Mouse (Mus musculus): ENCODE results near the gene Mbtps1.
A peak's percentile ranks its signal among the peaks of the same experiment; 100 is the strongest.

Gene Mbtps1

DNA sequence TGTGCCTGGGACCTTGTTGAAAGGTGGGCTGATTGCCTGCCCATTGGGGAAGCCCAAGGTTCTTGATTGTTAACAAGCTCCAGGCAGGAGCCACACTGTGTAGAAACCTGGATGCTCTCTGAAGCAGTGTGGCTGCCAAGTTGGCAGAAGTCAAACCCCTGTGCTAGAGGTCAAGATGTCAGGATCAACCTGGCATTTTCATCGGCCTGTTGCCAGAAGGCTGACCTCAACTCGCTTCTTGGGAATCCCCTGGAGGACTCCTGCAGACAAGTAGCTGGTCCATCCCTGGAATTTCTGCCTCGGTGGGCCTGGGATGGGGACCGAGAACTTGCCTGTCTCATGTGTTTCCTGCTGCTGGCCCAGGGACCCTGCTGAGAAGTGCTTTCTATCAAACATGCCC is 56.4 kb downstream of the Mbtps1 start:
- DNase-seq (ENCODE audit: low spot score), result no peak

DNA sequence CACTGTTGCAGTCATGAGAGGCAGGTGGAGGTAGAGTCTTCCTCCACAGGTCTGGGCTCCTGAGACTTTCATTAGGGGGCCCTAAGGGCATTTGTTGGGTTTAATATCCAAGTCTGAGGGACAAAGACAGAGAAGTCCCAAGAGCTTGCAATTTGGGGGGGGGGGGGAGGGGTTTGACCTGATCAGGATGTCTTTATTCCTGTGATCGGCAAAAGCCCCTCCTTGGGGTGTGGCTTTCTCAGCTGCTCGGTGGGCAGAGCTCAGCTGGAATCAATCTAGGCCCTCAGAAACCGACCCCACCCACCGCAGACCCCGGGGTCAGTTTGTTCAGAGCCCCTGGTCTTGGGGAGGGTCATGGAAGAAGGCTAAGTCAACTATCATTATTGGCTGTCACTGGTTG is 56.9 kb downstream of the Mbtps1 start, which contains the start of gene Slc38a8:
Gene Slc38a8, minus strand, starts transcription at position 101 of the 400 bp plus-strand sequence.
- DNase-seq (ENCODE audit: low spot score), result no peak

DNA sequence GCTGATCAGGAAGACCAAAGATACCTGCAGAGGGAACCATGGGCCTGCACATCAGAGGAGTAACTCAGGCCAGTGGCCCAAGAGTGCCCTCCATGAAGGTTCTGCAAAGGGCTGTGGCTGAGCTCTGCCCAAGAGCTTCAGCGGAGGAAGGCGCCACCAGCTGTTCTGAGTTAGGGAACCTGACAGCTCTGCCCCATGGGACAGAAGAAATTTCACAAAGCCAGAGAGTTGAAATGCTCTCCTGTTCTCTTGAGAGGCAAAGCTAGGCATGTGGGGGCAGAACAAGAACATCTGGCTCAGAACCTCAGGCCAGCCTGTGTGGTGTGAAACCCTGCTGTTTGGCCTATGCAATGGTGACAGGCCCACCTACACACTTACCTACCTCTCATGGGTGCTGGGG is 58.7 kb downstream of the Mbtps1 start:
- DNase-seq (ENCODE audit: low spot score), result no peak

DNA sequence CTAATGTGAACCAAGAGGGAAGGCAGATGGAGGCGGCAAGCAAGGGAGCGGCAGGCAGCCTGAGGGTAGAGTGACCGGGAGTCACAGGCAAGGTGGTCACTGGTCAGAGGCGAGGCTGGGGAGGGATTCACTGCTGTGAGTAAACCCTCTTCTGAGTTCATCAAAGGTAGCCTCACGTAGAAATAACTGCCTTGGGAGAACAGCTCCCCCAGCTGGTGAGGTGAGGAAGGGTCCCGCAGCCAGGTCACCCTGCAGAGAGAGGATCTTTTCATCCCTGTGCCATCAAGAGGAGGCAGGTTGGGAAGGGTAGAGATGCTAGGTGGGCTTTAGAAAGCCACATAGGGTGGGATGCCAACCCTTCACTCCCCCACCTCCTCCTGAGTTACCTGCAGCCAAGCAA is 61.7 kb downstream of the Mbtps1 start:
- peak; percentile 64 for DNase-seq (ENCODE audit: low spot score)

DNA sequence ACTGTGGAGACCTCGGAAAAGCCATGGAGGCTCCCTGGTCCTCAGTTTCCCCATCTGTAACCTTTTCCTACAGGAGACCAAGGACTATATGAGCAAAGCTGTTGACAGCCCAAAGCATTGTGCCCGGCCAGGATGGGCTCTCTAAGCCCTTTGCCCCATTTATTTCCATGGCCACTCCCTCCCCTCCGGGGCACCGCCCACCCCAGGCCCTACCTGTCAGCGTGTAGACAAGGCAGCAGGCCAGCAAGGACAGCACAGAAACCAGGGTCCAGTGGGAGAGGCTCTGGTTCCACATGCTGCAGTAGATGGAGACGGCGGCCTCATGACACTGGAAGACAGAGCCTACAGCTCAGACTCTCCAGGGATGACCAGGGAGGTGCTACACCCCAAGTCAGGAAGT is 71.4 kb downstream of the Mbtps1 start:
- DNase-seq (ENCODE audit: low spot score), result no peak

- DNase-seq (ENCODE audit: low spot score), result no peak
Observed at GRCm38 (mm10) chr8:119484145-119484896, 74.2 kb downstream of the Mbtps1 start.

- DNase-seq (ENCODE audit: low spot score), result no peak
Observed at GRCm38 (mm10) chr8:119478684-119479083, 79.9 kb downstream of the Mbtps1 start.

DNA sequence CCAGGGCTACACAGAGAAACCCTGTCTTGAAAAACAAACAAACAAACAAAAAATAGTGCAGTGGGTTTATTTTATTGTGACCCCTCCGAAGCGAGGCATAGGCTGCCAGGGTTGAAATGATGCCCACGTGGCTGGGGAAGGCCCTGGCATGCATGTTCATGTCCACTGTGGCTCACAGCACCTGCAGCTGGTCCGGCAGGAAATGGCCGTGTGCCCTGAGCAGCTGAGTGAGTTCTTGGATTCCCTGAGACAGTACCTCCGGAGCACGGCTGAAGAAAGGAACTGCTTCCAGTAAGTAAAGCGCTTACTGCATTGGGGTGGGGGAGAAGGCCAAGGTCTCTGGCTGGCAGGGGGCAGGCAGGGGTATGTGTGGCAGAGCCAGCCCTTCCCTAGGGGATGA is 90.4 kb downstream of the Mbtps1 start:
- no peak for DNase-seq (ENCODE audit: low spot score)

GRCm38 (mm10) chr8:119466794-119467193 is 91.7 kb downstream of the Mbtps1 start:
- DNase-seq (ENCODE audit: low spot score), result no peak

- no peak for DNase-seq (ENCODE audit: low spot score)
Observed at GRCm38 (mm10) chr8:119466105-119466504, 92.4 kb downstream of the Mbtps1 start.

DNA sequence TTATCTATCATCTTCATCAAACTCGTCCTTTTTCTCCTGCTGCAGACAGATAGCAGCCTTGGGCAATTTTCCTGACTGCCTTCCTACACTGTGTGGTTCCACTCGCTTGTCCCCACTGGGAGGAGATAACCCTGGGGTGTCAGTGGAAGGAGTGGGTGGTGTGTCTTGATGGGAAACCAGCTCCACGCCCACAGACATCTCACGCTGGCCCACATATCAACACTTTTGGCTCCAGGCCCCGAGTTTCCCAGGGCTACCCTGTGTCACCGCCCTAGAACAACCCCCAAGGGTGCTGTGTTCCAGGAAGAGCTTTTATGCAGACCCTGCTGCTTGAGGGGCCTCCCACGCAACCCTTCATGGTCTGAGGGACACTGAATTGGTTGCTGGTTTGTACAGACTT is 94.8 kb downstream of the Mbtps1 start:
- DNase-seq (ENCODE audit: low spot score), result no peak

- DNase-seq (ENCODE audit: low spot score), result no peak
Observed at GRCm38 (mm10) chr8:119461356-119461755, 97.2 kb downstream of the Mbtps1 start.

GRCm38 (mm10) chr8:119459724-119460123 is 98.8 kb downstream of the Mbtps1 start:
- no peak for DNase-seq (ENCODE audit: low spot score)

Data from urinary bladder, postnatal 25 days (tissue).